ENCODE assay signal across 8 mouse cellular contexts in the genomic region with DNA sequence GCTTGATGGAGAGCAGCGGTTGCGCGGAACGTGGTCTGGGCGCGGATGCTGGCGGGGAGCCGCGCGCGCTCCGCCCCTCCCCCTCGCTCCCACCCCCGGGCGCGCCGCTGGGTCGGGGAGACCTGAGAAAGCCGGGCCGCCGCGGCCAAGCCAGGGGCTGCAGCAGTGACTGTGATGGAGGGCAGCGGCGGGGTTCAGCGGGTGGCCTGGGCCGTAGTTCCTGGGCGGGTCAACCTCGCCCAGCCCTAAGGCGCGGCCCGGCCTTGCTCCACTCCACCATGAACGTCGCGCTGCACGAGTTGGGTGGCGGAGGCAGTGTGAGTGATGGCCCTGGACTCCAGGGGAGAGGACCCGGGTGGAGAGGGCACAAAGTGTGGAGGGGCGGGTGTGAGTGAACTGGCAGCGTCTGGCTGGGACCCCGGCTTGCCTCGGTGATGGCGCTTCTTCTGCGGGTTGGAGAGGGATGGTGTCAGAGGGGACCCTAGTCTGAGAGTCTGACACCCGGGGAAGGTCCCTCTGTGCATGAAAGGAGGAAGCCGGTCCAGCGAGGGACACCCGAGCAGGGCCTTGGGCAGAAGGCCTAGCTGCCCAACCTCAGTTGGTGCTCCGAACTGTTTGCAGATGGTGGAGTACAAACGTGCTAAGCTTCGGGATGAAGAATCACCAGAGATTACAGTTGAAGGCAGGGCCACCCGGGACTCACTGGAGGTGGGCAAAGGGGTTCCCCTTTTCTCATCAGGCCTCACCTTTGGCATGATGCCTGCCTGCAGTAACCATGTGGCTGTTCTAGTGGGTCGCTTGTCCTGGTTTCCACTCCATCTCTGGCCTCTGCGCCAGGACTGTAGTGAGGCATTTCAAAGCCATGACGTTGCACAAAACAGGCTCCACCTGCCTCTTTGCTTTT. TPM values are rescaled to one million over a fixed set of nuclear protein-coding genes. Genes with fewer than 3 reads are reported as not detected.
DNase-seq lines count a peak whose midpoint lies in the region; ATAC-seq and TF ChIP-seq lines count a peak whose summit lies in the region.

Gene Ece2, plus strand, starts transcription at position 98 of the 904 bp plus-strand sequence.

- TF ChIP-seq EP300 in heart, adult 2 months (IDR thresholded peaks at IDR 0.05; ENCODE audit: insufficient read depth, low read depth, low read length) = no peak

- H3K4me3 ChIP-seq in heart, adult 2 months = peak within 1 kb of the TSS; percentile 41; the same call in 1 of the 2 replicates
- H3K4me3 ChIP-seq in ES-E14 (ENCODE audit: insufficient read depth in 1 of 2, low read depth in 1 of 2, low read length in 2 of 2, poor library complexity in 1 of 2, severe bottlenecking in 1 of 2) = peak within 1 kb of the TSS; percentile 69 to 82
- H3K4me3 ChIP-seq in heart, embryonic 13.5 days = peak within 1 kb of the TSS; percentile 64
- H3K4me3 ChIP-seq in midbrain, embryonic 15.5 days = peak within 1 kb of the TSS; percentile 80

- no peaks in the 10 kb centered on the region for H3K4me1 ChIP-seq in heart, adult 2 months (ENCODE audit: control insufficient read depth, insufficient read depth, low read length)
- no peaks in the 10 kb centered on the region; a peak in 1 of 4 replicates for H3K4me1 ChIP-seq in ES-E14 (ENCODE audit: control insufficient read depth in 2 of 2, insufficient read depth in 2 of 2, low read length in 2 of 2, poor library complexity in 1 of 2)
- peaks cover 12% of the 10 kb centered on the region for H3K4me1 ChIP-seq in heart, embryonic 13.5 days
- H3K4me1 ChIP-seq in midbrain, embryonic 15.5 days = peaks cover 17% of the 10 kb centered on the region

- in situ Hi-C loops in ES-E14 (cut with MboI; ENCODE audit: low sequenced_read_pairs in 2 of 2, unreplicated experiment in 2 of 2) = no loop called here

- no peak for ATAC-seq in heart, embryonic 13.5 days (ENCODE audit: extremely low read depth, insufficient number of reproducible peaks, low FRiP score, low TSS enrichment)
- ATAC-seq in midbrain, embryonic 15.5 days (replicated peaks) = peak; percentile 78

- peak; percentile 16 to 43 for DNase-seq in heart, adult 2 months
- no peak for DNase-seq in heart, adult 8-10 months (ENCODE audit: low spot score)
- DNase-seq in ES-E14 (ENCODE audit: low read depth, low spot score) = no peak
- DNase-seq in cerebellum, postnatal 10 days = peak; percentile 73 to 79
- peak in 1 of 2 experiments; percentile 38 for DNase-seq in left cerebral cortex, postnatal 36 days (ENCODE audit: low spot score in 2 of 2)
- DNase-seq in T-cell, adult 2 months (ENCODE audit: low spot score) = no peak

- H3K27ac ChIP-seq in heart, adult 2 months = no peak within 1 kb of the TSS
- H3K27ac ChIP-seq in ES-E14 (ENCODE audit: insufficient read depth, low read depth, low read length, poor library complexity, severe bottlenecking) = no peak within 1 kb of the TSS
- H3K27ac ChIP-seq in heart, embryonic 13.5 days (replicated peaks) = no peak within 1 kb of the TSS
- peak within 1 kb of the TSS; percentile 69 for H3K27ac ChIP-seq in midbrain, embryonic 15.5 days

- intact Hi-C loops in heart, adult 2 months (cut with DNase I) = no loop called here
- intact Hi-C loops in left cerebral cortex, postnatal 36 days (cut with DNase I) = no loop called here

- H3K9me3 ChIP-seq in ES-E14 (ENCODE audit: control insufficient read depth, insufficient read depth, low read depth, low read length) = no peaks in the 10 kb centered on the region
- no peaks in the 10 kb centered on the region for H3K9me3 ChIP-seq in heart, embryonic 13.5 days
- no peaks in the 10 kb centered on the region for H3K9me3 ChIP-seq in midbrain, embryonic 15.5 days

- WGBS in heart, adult 2 months = 9% methylated on average over 54 of the region's 54 CpGs
- WGBS in heart, embryonic 13.5 days = 7% methylated on average over 54 of the region's 54 CpGs
- whole genome bisulfite sequencing in midbrain, embryonic 15.5 days = 6% methylated on average over 53 of the region's 54 CpGs

- H3K4me2 ChIP-seq in heart, embryonic 13.5 days = peak within 1 kb of the TSS; percentile 92
- H3K4me2 ChIP-seq in midbrain, embryonic 15.5 days = peak within 1 kb of the TSS; percentile 86

- TF ChIP-seq CTCF in heart, adult 2 months (IDR thresholded peaks at IDR 0.05) = no peak

- peak within 1 kb of the TSS; percentile 38 for H3K9ac ChIP-seq in heart, adult 2 months (ENCODE audit: low read depth, low read length)
- peak within 1 kb of the TSS; percentile 82 for H3K9ac ChIP-seq in ES-E14 (ENCODE audit: insufficient read depth, low read depth, low read length, poor library complexity, severe bottlenecking)
- peak within 1 kb of the TSS; percentile 77 for H3K9ac ChIP-seq in heart, embryonic 13.5 days
- peak within 1 kb of the TSS; percentile 84 for H3K9ac ChIP-seq in midbrain, embryonic 15.5 days

- no peaks in the 10 kb centered on the region for H3K36me3 ChIP-seq in heart, adult 2 months (ENCODE audit: control insufficient read depth, insufficient read depth, low read length)
- no peaks in the 10 kb centered on the region; the same call in 1 of the 2 replicates for H3K36me3 ChIP-seq in ES-E14 (ENCODE audit: control insufficient read depth, insufficient read depth, low read length, poor library complexity, severe bottlenecking)
- H3K36me3 ChIP-seq in heart, embryonic 13.5 days = no peaks in the 10 kb centered on the region
- H3K36me3 ChIP-seq in midbrain, embryonic 15.5 days (replicated peaks) = 0 out of 2 replicates have a peak, but pooled peaks cover 8% of the 10 kb centered on the region

- no peaks in the 10 kb centered on the region for H3K79me2 ChIP-seq in heart, adult 2 months (replicated peaks; ENCODE audit: control insufficient read depth, insufficient read depth, low read length)

- no peak for TF ChIP-seq POLR2A in heart, adult 2 months (IDR thresholded peaks at IDR 0.05; ENCODE audit: insufficient read depth, low read depth, low read length)

- peaks cover 5% of the 10 kb centered on the region for H3K27me3 ChIP-seq in heart, adult 2 months (ENCODE audit: control insufficient read depth, insufficient read depth, low read length)
- peaks cover 47% of the 10 kb centered on the region for H3K27me3 ChIP-seq in heart, embryonic 13.5 days (replicated peaks)
- H3K27me3 ChIP-seq in midbrain, embryonic 15.5 days (replicated peaks) = peaks cover 6% of the 10 kb centered on the region; the same call in 1 of the 2 replicates

TF ChIP-seq in ES-E14, 5 proteins besides CTCF, POLR2A, EP300 and RAD21:
- TF ChIP-seq ZNF384 (IDR thresholded peaks at IDR 0.05; ENCODE audit: low read depth, low read length) (no peak), MAFK (IDR thresholded peaks at IDR 0.05; ENCODE audit: insufficient read depth, low read depth, low read length) (0 out of 2 replicates have a peak, but pooled peaks have one; percentile 41)

RNA-seq across cellular contexts. Expression of gene Ece2, which starts in this region (rescaled TPM):
- total RNA-seq in heart, adult 2 months (2021) = under 1 TPM; 0.42 to 0.66 TPM
- polyA plus RNA-seq in heart, adult 2 months (2012; rRNA removed) = 0.68 and 0.97 TPM in 2 replicates
- under 1 TPM; 0.63 to 0.90 (median 0.73) TPM for total RNA-seq in heart, adult 8-10 months (2022)
- total RNA-seq in ES-E14 (2012; rRNA removed) = 6.7 and 11.3 TPM in 2 replicates
- polyA plus RNA-seq in heart, embryonic 13.5 days (2015; fragmentation: Nextera tagmentation; extraction: Ambion mirVana) = 0.92 and 1.2 TPM in 2 replicates
- 10 to 100 TPM; 19.4 to 28.5 TPM for total RNA-seq in left cerebral cortex, postnatal 36 days (2021)
- 17.1 and 19.9 TPM in 2 replicates for polyA plus RNA-seq in midbrain, embryonic 15.5 days (2015; fragmentation: Nextera tagmentation; extraction: Ambion mirVana)

Comparison
In these comparisons a context has a peak if more than half of its experiments do, and no peak if none do; other contexts are left out.
1. Peak in DNase-seq, H3K4me3 ChIP-seq and H3K9ac ChIP-seq in heart, adult 2 months; RNA of the gene not detected or under 1 TPM.
2. DNase-seq: peak in cerebellum, postnatal 10 days (2 of 2); none in heart, adult 8-10 months (single experiment), ES-E14 (single experiment) and T-cell, adult 2 months (single experiment).
3. Peak in every context shown above with its lines, with median percentiles within 50 percentile points of each other: H3K4me3 ChIP-seq and H3K9ac ChIP-seq.